Mouse (Mus musculus) kidney, postnatal 0 days (tissue): ENCODE measurements at regions not wholly inside any gene's neighbourhood (a gene's known extent, or its start where the extent isn't known, plus 50 kb on each side); places are given as distances from the start of the nearest gene placed in this dataset.
A peak's percentile ranks its signal among the peaks of the same experiment; 100 is the strongest.

Source experiments
- ATAC-seq: fragments of 200-750 bp; cut with Nextera tagmentation; replicated peaks from 2 replicates; pipeline ENCODE4 v1.8.0; 2017; ENCODE audit warnings: low read depth, moderate number of reproducible peaks, moderate TSS enrichment, moderate library complexity; ENCODE audit not compliant: low FRiP score
- DNase-seq: peaks from one replicate; pipeline ENCODE4 v3.0.0-alpha.2; 2016; ENCODE audit warnings: low spot score
- H3K27ac ChIP-seq: fragments of 300-500 bp; sonication (generic); 2 replicates; pipeline ENCODE4 v1.5.1; 2014; ENCODE audit warnings: mild to moderate bottlenecking
- H3K27me3 ChIP-seq: fragments of 300-500 bp; sonication (generic); 2 replicates; pipeline ENCODE4 v1.6.1; 2014; ENCODE audit warnings: low read length, mixed read lengths; ENCODE audit not compliant: insufficient read depth
- H3K36me3 ChIP-seq: fragments of 300-500 bp; sonication (generic); 2 replicates; pipeline ENCODE4 v1.6.1; 2014; ENCODE audit warnings: low read length, mixed read lengths; ENCODE audit not compliant: insufficient read depth
- H3K4me1 ChIP-seq: fragments of 300-500 bp; sonication (generic); replicated peaks from 2 replicates; pipeline ENCODE4 v1.6.1; 2014; ENCODE audit warnings: antibody characterized with exemption, low read length, mixed read lengths; ENCODE audit not compliant: insufficient read depth
- H3K4me2 ChIP-seq: fragments of 300-500 bp; sonication (generic); 2 replicates; pipeline ENCODE4 v1.6.1; 2014; ENCODE audit warnings: mild to moderate bottlenecking, low read length, moderate library complexity, mixed read lengths
- H3K4me3 ChIP-seq: fragments of 300-500 bp; sonication (generic); replicated peaks from 2 replicates; pipeline ENCODE4 v1.5.1; 2014; ENCODE audit warnings: low read depth, low read length
- H3K9ac ChIP-seq: fragments of 300-500 bp; sonication (generic); 2 replicates; pipeline ENCODE4 v1.6.1; 2014; ENCODE audit warnings: low read depth, low read length
- H3K9me3 ChIP-seq: fragments of 300-500 bp; sonication (generic); replicated peaks from 2 replicates; pipeline ENCODE4 v1.6.1; 2016; ENCODE audit warnings: low read length, inconsistent platforms, mixed read lengths
- CTCF ChIP-seq: IDR thresholded peaks from 2 replicates; pipeline ENCODE4 v1.5.1; 2016; ENCODE audit warnings: antibody characterized with exemption, low read depth, mild to moderate bottlenecking, moderate library complexity
- WGBS: fragments of 180-500 bp; shearing (Covaris S2); extraction: QIAGEN DNeasy Blood & Tissue Kit; methylation state at CpG from one replicate; pipeline ENCODE4 v1.1.7; 2014; 5-methylcytosine and 5-hydroxymethylcytosine counted together

DNA sequence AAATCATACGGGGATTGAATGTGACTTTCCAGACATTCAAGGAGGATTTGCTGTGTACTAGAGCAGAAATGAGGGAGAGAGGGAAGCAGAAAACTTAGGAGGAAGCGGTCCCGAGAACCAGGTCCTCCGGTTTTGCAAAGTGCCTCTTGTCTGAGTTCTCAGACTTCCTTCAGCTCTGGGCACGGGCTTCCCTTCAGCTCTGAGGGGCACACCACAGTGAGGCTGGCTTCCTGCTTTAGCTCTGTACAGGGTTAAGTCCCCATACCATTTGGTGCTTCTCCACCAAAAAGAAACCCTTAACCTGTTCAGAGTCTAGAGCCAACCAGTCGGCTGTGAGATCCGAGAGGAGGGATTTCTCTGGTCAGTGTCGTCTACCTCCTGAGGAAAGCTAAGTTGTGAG lies 167.8 kb upstream of the Sh3bp4 start:
- Histone ChIP-seq H3K36me3 (no peaks in the 10 kb centered on the region), H3K4me3 (no peak overlapping the region), H3K9ac (no peak overlapping the region), H3K27ac (no peak overlapping the region), H3K4me1 (no peaks in the 10 kb centered on the region), H3K27me3 (no peaks in the 10 kb centered on the region), H3K4me2 (no peak overlapping the region), H3K9me3 (no peaks in the 10 kb centered on the region)
- TF ChIP-seq CTCF: no peak
- DNase-seq: no peak
- ATAC-seq: no peak
- 72% methylated on average over 8 of the region's 8 CpGs for WGBS

DNA sequence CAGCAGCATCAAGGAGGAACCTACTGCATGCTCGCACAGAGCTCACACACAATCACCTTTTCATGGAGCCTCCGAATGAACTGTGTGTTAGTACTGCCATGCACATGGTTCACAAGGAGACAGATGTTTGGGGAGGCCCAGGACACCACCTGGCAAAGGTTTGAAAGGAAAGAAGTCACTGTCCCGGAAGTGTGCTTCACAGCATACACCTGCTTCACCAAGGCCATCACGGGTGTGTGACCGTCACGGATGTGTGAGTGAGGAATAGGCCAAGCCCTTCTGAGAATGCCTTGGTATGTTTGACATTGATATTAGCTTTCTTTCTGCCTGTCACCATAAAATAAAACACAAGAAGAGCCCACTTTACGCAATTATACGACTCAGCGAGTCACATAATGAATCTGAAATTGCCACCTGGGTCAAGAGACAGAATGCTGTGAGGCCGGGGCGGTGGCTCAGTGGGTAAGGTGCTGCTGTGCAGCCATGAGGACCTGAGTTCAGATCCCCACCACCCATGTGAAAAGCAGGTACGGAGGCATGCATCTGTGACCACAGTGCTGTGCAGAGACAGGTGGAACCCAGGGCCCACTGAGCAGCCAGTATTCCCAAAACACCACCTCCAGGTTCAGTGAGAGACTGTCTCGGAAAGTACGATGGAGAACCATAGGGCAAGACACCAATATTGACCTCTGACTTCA lies 162.3 kb upstream of the Sh3bp4 start:
- H3K27ac ChIP-seq: no peak overlapping the region
- DNase-seq (no peak), ATAC-seq (no peak; the same call in 1 of the 2 replicates)
- no peak overlapping the region for H3K4me2 ChIP-seq
- H3K4me3 ChIP-seq: no peak overlapping the region
- 66% methylated on average over 14 of the region's 14 CpGs for WGBS
- H3K9me3 ChIP-seq: no peaks in the 10 kb centered on the region
- H3K36me3 ChIP-seq: no peaks in the 10 kb centered on the region
- no peaks in the 10 kb centered on the region for H3K27me3 ChIP-seq
- no peaks in the 10 kb centered on the region for H3K4me1 ChIP-seq
- H3K9ac ChIP-seq: no peak overlapping the region
- no peak for TF ChIP-seq CTCF

GRCm38 (mm10) chr1:88908683-88909082 lies 161.5 kb upstream of the Sh3bp4 start:
- Histone ChIP-seq H3K27ac (no peak overlapping the region), H3K4me3 (no peak overlapping the region), H3K4me1 (no peaks in the 10 kb centered on the region), H3K9ac (no peak overlapping the region), H3K4me2 (no peak overlapping the region), H3K9me3 (no peaks in the 10 kb centered on the region), H3K27me3 (no peaks in the 10 kb centered on the region), H3K36me3 (no peaks in the 10 kb centered on the region)
- TF ChIP-seq CTCF: no peak
- ATAC-seq: no peak
- 23% methylated on average over 8 of the region's 8 CpGs for WGBS
- peak; percentile 60 for DNase-seq

- Histone ChIP-seq H3K4me1 (no peaks in the 10 kb centered on the region), H3K4me2 (no peak overlapping the region), H3K27me3 (no peaks in the 10 kb centered on the region), H3K9me3 (peaks cover 3% of the 10 kb centered on the region; the same call in 1 of the 2 replicates), H3K36me3 (no peaks in the 10 kb centered on the region), H3K4me3 (no peak overlapping the region), H3K27ac (no peak overlapping the region), H3K9ac (no peak overlapping the region)
- TF ChIP-seq CTCF: no peak
- WGBS: 76% methylated on average over 4 of the region's 4 CpGs
- DNase-seq: no peak
- ATAC-seq: no peak
These were observed 160.9 kb upstream of the Sh3bp4 start for GRCm38 (mm10) chr1:88909314-88909713.

- Histone ChIP-seq H3K9ac (no peak overlapping the region), H3K36me3 (no peaks in the 10 kb centered on the region), H3K27me3 (no peaks in the 10 kb centered on the region), H3K4me3 (no peak overlapping the region), H3K4me2 (no peak overlapping the region), H3K9me3 (peaks cover 5% of the 10 kb centered on the region; the same call in 1 of the 2 replicates), H3K4me1 (no peaks in the 10 kb centered on the region), H3K27ac (no peak overlapping the region)
- TF ChIP-seq CTCF: no peak
- DNase-seq (no peak), ATAC-seq (no peak)
- WGBS: 69% methylated on average over 6 of the region's 6 CpGs
These were observed 160.2 kb upstream of the Sh3bp4 start for GRCm38 (mm10) chr1:88909864-88910573.

- H3K4me2 ChIP-seq: no peak overlapping the region
- no peak overlapping the region for H3K4me3 ChIP-seq
- H3K27ac ChIP-seq: no peak overlapping the region
- ATAC-seq: no peak
- peaks cover 5% of the 10 kb centered on the region; the same call in 1 of the 2 replicates for H3K9me3 ChIP-seq
- no peak for TF ChIP-seq CTCF
- no peaks in the 10 kb centered on the region for H3K4me1 ChIP-seq
- no peak for DNase-seq
- WGBS: 76% methylated on average over 5 of the region's 5 CpGs
- H3K36me3 ChIP-seq: no peaks in the 10 kb centered on the region
- H3K9ac ChIP-seq: no peak overlapping the region
- H3K27me3 ChIP-seq: no peaks in the 10 kb centered on the region
These were observed 158.5 kb upstream of the Sh3bp4 start for GRCm38 (mm10) chr1:88911724-88912123.
